Mouse (Mus musculus): ENCODE measurements around the gene Mrpl2. TPM values are rescaled to one million over a fixed set of nuclear protein-coding genes. Genes with fewer than 3 reads are reported as not detected.

The Mrpl2 gene
- polyA plus RNA-seq, 1 experiment = 151 TPM

DNA sequence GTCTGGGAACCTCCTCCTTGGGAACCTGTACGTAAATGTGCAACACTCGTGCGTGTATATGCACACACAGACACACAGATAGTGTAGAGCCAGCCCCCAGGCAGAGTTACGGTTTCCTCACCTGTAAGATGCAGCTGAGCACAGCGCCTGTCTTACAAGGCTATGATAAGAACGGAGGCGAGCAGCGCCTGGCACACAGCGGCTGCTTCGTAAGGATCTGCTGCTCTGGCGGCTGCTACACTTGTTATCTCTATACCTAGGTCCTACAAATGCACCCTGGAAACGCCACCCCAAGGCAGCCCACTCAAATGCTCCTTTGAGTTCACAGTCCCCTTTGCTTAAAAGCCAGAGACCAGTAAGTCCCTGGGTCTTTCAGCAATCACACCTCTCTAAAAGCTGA, 44.6 kb downstream of the Mrpl2 start:
- TF ChIP-seq USF1 (IDR thresholded peaks at IDR 0.05; ENCODE audit: low read depth) = no peak
- no peak for TF ChIP-seq FOSL1 (IDR thresholded peaks at IDR 0.05; ENCODE audit: insufficient read depth, low read length, poor library complexity, severe bottlenecking)
- no peak for TF ChIP-seq CTCF (IDR thresholded peaks at IDR 0.05; ENCODE audit: control insufficient read depth, insufficient read depth, insufficient read length)
- TF ChIP-seq MYOD1 (IDR thresholded peaks at IDR 0.05; ENCODE audit: control insufficient read depth, insufficient read length, low read depth) = no peak
- Histone ChIP-seq H3K4me3 (ENCODE audit: insufficient read depth, poor library complexity, severe bottlenecking) (no peak overlapping the region), H3ac (ENCODE audit: control insufficient read depth, insufficient read length, low read depth) (no peak overlapping the region), H3K36me3 (ENCODE audit: control insufficient read depth, insufficient read depth) (peaks cover 26% of the 10 kb centered on the region), H3K79me2 (ENCODE audit: control insufficient read depth, insufficient read depth) (peaks cover 55% of the 10 kb centered on the region), H3K27me3 (ENCODE audit: control insufficient read depth, insufficient read depth, insufficient read length) (no peaks in the 10 kb centered on the region), H3K79me3 (ENCODE audit: low read depth) (peaks cover 34% of the 10 kb centered on the region)

DNA sequence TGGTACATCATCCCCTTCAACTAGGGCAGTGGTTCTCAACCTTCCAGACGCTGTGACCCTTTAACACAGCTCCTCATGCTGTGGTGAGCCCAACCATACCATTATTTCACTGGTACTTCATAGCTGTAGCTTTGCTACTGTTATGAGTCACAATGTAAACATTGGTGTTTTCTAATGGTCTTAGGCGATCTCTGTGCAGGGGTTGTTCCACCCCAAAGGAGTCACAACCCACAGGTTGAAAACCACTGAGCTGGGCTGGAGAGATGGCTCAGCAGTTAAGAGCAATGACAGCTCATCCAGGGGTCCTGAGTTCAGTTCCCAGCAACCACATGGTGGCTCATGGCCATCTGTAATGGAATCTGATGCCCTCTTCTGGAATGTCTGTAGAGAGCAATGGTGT, 45.4 kb downstream of the Mrpl2 start:
- no peak overlapping the region for H3ac ChIP-seq (ENCODE audit: control insufficient read depth, insufficient read length, low read depth)
- H3K4me3 ChIP-seq (ENCODE audit: insufficient read depth, poor library complexity, severe bottlenecking) = no peak overlapping the region
- TF ChIP-seq FOSL1 (IDR thresholded peaks at IDR 0.05; ENCODE audit: insufficient read depth, low read length, poor library complexity, severe bottlenecking) (peak; percentile 48), MYOG (IDR thresholded peaks at IDR 0.05; ENCODE audit: control insufficient read depth, extremely low read depth, insufficient read length) (no peak), MAX (IDR thresholded peaks at IDR 0.05) (peak; percentile 68)
- H3K36me3 ChIP-seq (ENCODE audit: control insufficient read depth, insufficient read depth) = peaks cover 19% of the 10 kb centered on the region
- no peaks in the 10 kb centered on the region for H3K27me3 ChIP-seq (ENCODE audit: control insufficient read depth, insufficient read depth, insufficient read length)
- peaks cover 62% of the 10 kb centered on the region for H3K79me2 ChIP-seq (ENCODE audit: control insufficient read depth, insufficient read depth)
- peaks cover 35% of the 10 kb centered on the region for H3K79me3 ChIP-seq (ENCODE audit: low read depth)

DNA sequence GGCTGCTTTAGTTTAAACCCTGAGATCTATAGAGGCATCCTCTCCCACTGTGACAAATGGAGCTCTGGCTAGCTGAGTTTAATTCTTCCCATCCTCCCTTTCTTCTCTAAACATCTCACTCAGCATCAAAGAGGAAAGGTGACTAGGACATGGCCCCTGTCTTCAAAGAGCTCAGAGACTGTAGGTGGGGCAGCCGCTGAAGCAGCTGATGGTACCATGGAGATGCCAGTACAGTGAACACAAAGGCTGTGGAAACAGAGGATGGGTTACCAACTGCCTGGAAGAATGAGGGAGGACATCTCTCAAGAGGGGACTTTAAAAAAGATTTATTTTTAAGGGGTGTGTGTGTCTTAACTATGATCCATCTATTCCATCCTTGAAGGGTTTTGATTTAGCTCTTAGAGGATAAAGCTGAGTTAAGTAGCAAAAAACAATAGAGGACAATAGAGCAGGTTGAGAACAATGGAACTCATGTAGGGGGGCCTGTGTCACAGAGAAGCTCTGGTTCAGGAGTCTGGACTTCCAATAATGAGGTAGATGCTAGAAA, 48.6 kb downstream of the Mrpl2 start:
- Histone ChIP-seq H3ac (ENCODE audit: control insufficient read depth, insufficient read length, low read depth) (no peak overlapping the region), H3K36me3 (ENCODE audit: control insufficient read depth, insufficient read depth) (peaks cover 11% of the 10 kb centered on the region), H3K79me2 (ENCODE audit: control insufficient read depth, insufficient read depth) (peaks cover 84% of the 10 kb centered on the region), H3K4me3 (ENCODE audit: insufficient read depth, poor library complexity, severe bottlenecking) (no peak overlapping the region), H3K79me3 (ENCODE audit: low read depth) (peaks cover 47% of the 10 kb centered on the region), H3K27me3 (ENCODE audit: control insufficient read depth, insufficient read depth, insufficient read length) (no peaks in the 10 kb centered on the region)
- TF ChIP-seq MAX (IDR thresholded peaks at IDR 0.05) = no peak
- no peak for TF ChIP-seq FOSL1 (IDR thresholded peaks at IDR 0.05; ENCODE audit: insufficient read depth, low read length, poor library complexity, severe bottlenecking)
- TF ChIP-seq USF1 (IDR thresholded peaks at IDR 0.05; ENCODE audit: low read depth) = no peak
- no peak for TF ChIP-seq MYOD1 (IDR thresholded peaks at IDR 0.05; ENCODE audit: control insufficient read depth, insufficient read length, low read depth)
- no peak for TF ChIP-seq CTCF (IDR thresholded peaks at IDR 0.05; ENCODE audit: control insufficient read depth, insufficient read depth, insufficient read length)
- TF ChIP-seq MYOG (IDR thresholded peaks at IDR 0.05; ENCODE audit: control insufficient read depth, extremely low read depth, insufficient read length) = no peak
- no peak for TF ChIP-seq CEBPB (IDR thresholded peaks at IDR 0.05; ENCODE audit: low read depth)

DNA sequence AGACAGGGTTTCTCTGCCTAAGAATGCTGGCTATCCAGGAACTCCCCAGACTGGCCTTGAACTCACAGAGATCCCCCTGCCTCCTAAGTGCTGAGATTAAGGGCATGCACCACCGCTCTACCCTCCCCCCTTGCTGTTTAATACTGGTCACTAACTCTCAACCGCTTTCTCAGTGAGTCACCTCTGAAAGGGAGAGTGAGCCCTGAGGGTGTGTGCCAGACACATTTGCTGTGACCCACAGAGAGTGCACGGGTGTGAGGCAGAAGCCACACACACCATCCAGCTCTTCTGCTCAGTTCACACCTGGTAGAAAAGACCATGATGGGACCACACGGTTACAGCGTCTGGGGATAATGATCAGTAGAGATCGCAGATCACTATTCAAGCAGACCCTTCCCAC, 52.5 kb downstream of the Mrpl2 start:
- H3K79me2 ChIP-seq (ENCODE audit: control insufficient read depth, insufficient read depth) = peaks cover 100% of the 10 kb centered on the region
- no peaks in the 10 kb centered on the region for H3K27me3 ChIP-seq (ENCODE audit: control insufficient read depth, insufficient read depth, insufficient read length)
- H3K36me3 ChIP-seq (ENCODE audit: control insufficient read depth, insufficient read depth) = peaks cover 17% of the 10 kb centered on the region
- no peak overlapping the region for H3ac ChIP-seq (ENCODE audit: control insufficient read depth, insufficient read length, low read depth)
- no peak for TF ChIP-seq CEBPB (IDR thresholded peaks at IDR 0.05; ENCODE audit: low read depth)
- TF ChIP-seq MAX (IDR thresholded peaks at IDR 0.05) = no peak
- TF ChIP-seq MYOD1 (IDR thresholded peaks at IDR 0.05; ENCODE audit: control insufficient read depth, insufficient read length, low read depth) = no peak
- no peak for TF ChIP-seq MYOG (IDR thresholded peaks at IDR 0.05; ENCODE audit: control insufficient read depth, extremely low read depth, insufficient read length)
- no peak for TF ChIP-seq CTCF (IDR thresholded peaks at IDR 0.05; ENCODE audit: control insufficient read depth, insufficient read depth, insufficient read length)
- no peak for TF ChIP-seq FOSL1 (IDR thresholded peaks at IDR 0.05; ENCODE audit: insufficient read depth, low read length, poor library complexity, severe bottlenecking)
- no peak for TF ChIP-seq USF1 (IDR thresholded peaks at IDR 0.05; ENCODE audit: low read depth)
- no peak overlapping the region for H3K4me3 ChIP-seq (ENCODE audit: insufficient read depth, poor library complexity, severe bottlenecking)
- H3K79me3 ChIP-seq (ENCODE audit: low read depth) = peaks cover 56% of the 10 kb centered on the region

DNA sequence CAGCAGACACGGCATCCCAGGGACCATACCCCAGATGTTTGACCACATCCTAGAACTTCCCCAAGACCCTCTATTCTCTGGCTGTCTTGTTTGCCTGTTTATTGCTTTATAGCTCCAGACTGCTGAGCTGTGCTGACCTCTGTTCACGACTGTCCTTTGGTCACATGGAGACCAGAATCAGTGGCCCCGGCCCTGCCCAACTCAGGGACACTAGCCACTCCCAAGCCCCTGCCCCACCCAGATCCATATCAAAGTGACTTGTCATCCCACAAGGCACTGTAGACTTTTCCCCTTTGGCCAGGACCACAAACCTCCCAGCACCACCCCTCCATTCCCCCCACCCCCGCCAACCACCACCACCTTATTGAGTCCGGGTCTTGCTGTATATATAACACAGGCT, 53.2 kb downstream of the Mrpl2 start:
- Histone ChIP-seq H3K36me3 (ENCODE audit: control insufficient read depth, insufficient read depth) (peaks cover 17% of the 10 kb centered on the region), H3ac (ENCODE audit: control insufficient read depth, insufficient read length, low read depth) (peak overlapping the region; percentile 19), H3K27me3 (ENCODE audit: control insufficient read depth, insufficient read depth, insufficient read length) (no peaks in the 10 kb centered on the region), H3K79me2 (ENCODE audit: control insufficient read depth, insufficient read depth) (peaks cover 100% of the 10 kb centered on the region), H3K79me3 (ENCODE audit: low read depth) (peaks cover 56% of the 10 kb centered on the region), H3K4me3 (ENCODE audit: insufficient read depth, poor library complexity, severe bottlenecking) (no peak overlapping the region)
- no peak for TF ChIP-seq FOSL1 (IDR thresholded peaks at IDR 0.05; ENCODE audit: insufficient read depth, low read length, poor library complexity, severe bottlenecking)
- TF ChIP-seq USF1 (IDR thresholded peaks at IDR 0.05; ENCODE audit: low read depth) = peak; percentile 33
- TF ChIP-seq CTCF (IDR thresholded peaks at IDR 0.05; ENCODE audit: control insufficient read depth, insufficient read depth, insufficient read length) = no peak

Other genes starting within 250 kb of the Mrpl2 start
- gene Crip3, start 217.3 kb upstream of the Mrpl2 start, polyA plus RNA-seq (2012; fragmentation: generic; extraction: Trizol) = not detected
- not detected for gene Slc22a7, start 207.8 kb upstream of the Mrpl2 start, polyA plus RNA-seq (2012; fragmentation: generic; extraction: Trizol)
- 0.01 TPM for gene Ttbk1, start 158.6 kb upstream of the Mrpl2 start, polyA plus RNA-seq (2012; fragmentation: generic; extraction: Trizol)
- 68.0 TPM for gene Dnph1, start 149.5 kb upstream of the Mrpl2 start, polyA plus RNA-seq (2012; fragmentation: generic; extraction: Trizol)
- gene Cul9, start 99.8 kb upstream of the Mrpl2 start, polyA plus RNA-seq (2012; fragmentation: generic; extraction: Trizol) = 0.60 TPM
- 101 TPM for gene Srf, start 90.1 kb upstream of the Mrpl2 start, polyA plus RNA-seq (2012; fragmentation: generic; extraction: Trizol)
- 26.1 TPM for gene Ptk7, start 16.7 kb upstream of the Mrpl2 start, polyA plus RNA-seq (2012; fragmentation: generic; extraction: Trizol)
- gene Klc4, start 207 bp upstream of the Mrpl2 start, polyA plus RNA-seq (2012; fragmentation: generic; extraction: Trizol) = 7.8 TPM
- gene Cul7, start 4.1 kb downstream of the Mrpl2 start, polyA plus RNA-seq (2012; fragmentation: generic; extraction: Trizol) = 49.4 TPM
- gene Rrp36, start 28.1 kb downstream of the Mrpl2 start, polyA plus RNA-seq (2012; fragmentation: generic; extraction: Trizol) = 45.8 TPM
- 141 TPM for gene Mea1, start 32.6 kb downstream of the Mrpl2 start, polyA plus RNA-seq (2012; fragmentation: generic; extraction: Trizol)
- gene Klhdc3, start 34.7 kb downstream of the Mrpl2 start, polyA plus RNA-seq (2012; fragmentation: generic; extraction: Trizol) = 58.6 TPM
- 99.5 TPM for gene Ppp2r5d, start 58.9 kb downstream of the Mrpl2 start, polyA plus RNA-seq (2012; fragmentation: generic; extraction: Trizol)
- gene Pex6, start 65.2 kb downstream of the Mrpl2 start, polyA plus RNA-seq (2012; fragmentation: generic; extraction: Trizol) = 24.7 TPM
- gene Gnmt, start 82.9 kb downstream of the Mrpl2 start, polyA plus RNA-seq (2012; fragmentation: generic; extraction: Trizol) = 0.08 TPM
- gene Cnpy3, start 106.0 kb downstream of the Mrpl2 start, polyA plus RNA-seq (2012; fragmentation: generic; extraction: Trizol) = 41.9 TPM
- gene Ptcra, start 117.5 kb downstream of the Mrpl2 start, polyA plus RNA-seq (2012; fragmentation: generic; extraction: Trizol) = 0.06 TPM
- gene 2310039H08Rik, start 126.4 kb downstream of the Mrpl2 start, polyA plus RNA-seq (2012; fragmentation: generic; extraction: Trizol) = 40.9 TPM
- gene Rpl7l1, start 136.4 kb downstream of the Mrpl2 start, polyA plus RNA-seq (2012; fragmentation: generic; extraction: Trizol) = 107 TPM
- 3.9 TPM for gene Bicral, start 212.3 kb downstream of the Mrpl2 start, polyA plus RNA-seq (2012; fragmentation: generic; extraction: Trizol)
- gene Tbcc, start 244.5 kb downstream of the Mrpl2 start, polyA plus RNA-seq (2012; fragmentation: generic; extraction: Trizol) = 46.8 TPM